Mouse (Mus musculus): Measurements from ENCODE around the gene Sox2.

Sox2 gene

GRCm38 (mm10) chr3:34649726-34650620 lies at the start of gene Sox2:
Gene Sox2 (plus strand): TSS chr3:34650405.
- DNase-seq (ENCODE audit: low read depth, low spot score), result no peak

- no peak for DNase-seq (ENCODE audit: low read depth, low spot score)
These were observed 49.1 kb upstream of the Sox2 start for GRCm38 (mm10) chr3:34601116-34601515.

DNA sequence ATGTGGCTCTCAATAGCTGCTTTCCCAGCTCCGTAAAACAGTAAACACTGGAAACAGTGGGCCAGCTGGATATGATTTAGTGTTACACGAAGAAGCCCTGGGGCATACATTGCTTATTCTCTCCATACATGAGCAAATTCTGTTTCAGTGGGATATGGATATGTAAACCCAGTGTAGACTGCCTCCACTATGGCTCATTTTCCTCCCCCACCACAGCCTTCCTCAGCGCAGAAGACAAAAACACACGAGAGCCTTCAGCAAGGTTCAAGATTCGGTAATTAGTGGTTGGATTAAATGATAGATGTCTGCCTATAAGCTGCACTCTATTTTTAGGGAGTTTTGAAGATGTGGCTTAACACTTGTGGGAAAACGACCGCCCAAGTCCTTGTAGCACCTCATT lies 36.1 kb upstream of the Sox2 start:
- no peak for DNase-seq (ENCODE audit: low read depth, low spot score)

GRCm38 (mm10) chr3:34615526-34615925 lies 34.7 kb upstream of the Sox2 start:
- no peak for DNase-seq (ENCODE audit: low read depth, low spot score)

DNA sequence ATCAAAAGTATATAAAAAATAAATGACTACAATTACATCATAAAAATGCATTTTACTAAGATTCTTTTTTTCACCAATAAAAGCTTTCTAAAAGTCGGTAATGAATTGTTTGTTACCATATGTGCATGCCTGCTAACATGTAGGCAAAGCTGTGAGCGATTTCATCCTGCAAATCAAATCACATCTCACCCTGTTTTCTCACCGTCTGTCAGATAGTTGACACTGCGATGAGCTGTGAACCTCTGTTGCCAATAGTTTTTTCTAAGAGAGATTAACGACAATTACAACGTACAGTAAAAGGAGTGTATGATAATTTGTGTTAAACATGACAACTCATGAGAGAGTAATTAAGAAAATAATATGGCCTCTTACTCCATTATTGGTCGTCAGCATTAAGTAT lies 31.3 kb upstream of the Sox2 start:
- DNase-seq (ENCODE audit: low read depth, low spot score), result no peak

- no peak for DNase-seq (ENCODE audit: low read depth, low spot score)
These were observed 30.1 kb upstream of the Sox2 start for GRCm38 (mm10) chr3:34620121-34620520.

DNA sequence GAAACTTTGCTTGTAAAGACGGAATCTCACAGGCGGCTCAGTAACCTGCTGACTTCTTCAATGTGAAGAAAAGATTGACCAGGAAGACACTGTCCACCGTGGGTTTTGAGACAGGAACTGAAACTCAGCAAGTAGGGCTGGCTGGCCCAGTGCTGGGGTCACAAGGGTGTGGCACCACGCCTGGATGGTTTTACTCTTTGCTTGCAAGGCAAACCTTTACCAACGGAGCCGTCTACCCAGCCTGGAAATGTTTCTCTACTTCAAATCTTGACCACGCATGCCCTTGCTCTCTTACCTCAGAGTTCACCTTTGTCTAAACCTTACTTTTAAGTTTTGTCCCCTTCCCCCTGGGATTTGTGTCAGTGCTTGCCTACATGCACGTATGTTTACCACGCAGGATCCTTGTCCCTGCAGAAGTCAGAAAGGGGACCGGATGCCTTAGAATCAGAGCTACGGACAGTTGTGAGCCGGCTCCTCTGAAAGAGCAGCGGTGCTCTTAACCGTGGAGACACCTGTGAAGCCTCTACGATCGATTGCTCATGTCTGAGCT lies 25.4 kb upstream of the Sox2 start:
- DNase-seq (ENCODE audit: low read depth, low spot score), result peak; percentile 92

DNA sequence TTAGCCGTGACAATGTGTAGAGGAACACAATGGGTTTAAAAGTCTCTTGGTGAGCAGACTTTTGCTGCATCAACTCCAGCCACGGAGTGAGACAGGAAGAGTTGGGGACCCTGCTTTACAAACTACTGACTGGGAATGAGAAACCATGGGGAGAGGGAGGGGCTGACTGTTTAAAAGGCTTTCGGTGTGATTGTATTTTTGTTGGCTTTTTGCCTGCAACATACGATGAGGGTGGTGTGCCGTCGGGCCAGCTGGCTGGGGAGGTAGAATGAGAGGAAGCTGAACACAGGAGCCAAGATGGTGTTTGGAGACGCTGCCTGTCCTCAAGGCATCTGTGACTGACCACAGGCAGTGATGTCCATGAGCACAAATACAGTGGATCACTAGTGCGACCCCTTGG lies 23.7 kb upstream of the Sox2 start:
- no peak for DNase-seq (ENCODE audit: low read depth, low spot score)

DNA sequence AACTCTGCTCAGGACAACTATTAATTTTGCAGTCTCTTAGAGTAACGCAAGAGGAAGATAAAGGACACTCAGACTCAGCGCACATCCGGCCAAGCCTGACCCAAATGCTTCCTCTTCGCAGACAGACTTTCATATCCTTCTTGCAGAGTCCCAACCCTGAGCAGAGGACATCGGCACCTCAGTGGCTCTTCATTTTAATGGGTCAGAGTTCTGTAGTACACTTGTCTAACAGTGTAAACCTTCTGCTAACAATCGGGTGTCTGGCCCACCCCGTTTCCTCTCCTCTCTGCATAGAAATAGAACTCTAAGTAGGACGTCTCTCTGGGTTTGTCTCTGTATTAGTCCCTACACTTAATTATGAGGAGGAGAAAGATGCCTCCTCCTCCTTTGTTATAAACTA lies 20.2 kb upstream of the Sox2 start:
- DNase-seq (ENCODE audit: low read depth, low spot score), result peak; percentile 63

DNA sequence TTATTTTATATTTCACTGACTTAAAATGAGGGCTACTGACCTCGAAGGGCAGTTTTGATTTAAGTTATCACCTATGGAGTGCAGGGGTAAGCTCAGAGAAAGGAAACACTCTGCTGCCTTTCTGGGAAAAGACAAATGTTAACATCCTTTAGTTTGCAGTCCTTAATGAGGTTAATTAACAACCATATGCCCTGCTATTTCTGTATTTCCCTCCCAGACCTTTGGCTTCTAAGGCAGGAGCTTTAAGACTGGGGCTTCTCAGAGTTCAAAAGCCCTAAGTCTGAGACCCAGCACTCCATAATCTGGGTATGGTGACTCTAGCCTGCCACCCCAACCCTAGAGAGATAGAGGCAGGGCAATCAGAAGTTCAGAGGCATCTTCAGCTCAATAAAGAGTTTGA lies 19.5 kb upstream of the Sox2 start:
- DNase-seq (ENCODE audit: low read depth, low spot score), result no peak

- no peak for DNase-seq (ENCODE audit: low read depth, low spot score)
These were observed 13.2 kb upstream of the Sox2 start for GRCm38 (mm10) chr3:34636958-34637357.

GRCm38 (mm10) chr3:34637481-34637880 lies 12.7 kb upstream of the Sox2 start:
- DNase-seq (ENCODE audit: low read depth, low spot score), result no peak

DNA sequence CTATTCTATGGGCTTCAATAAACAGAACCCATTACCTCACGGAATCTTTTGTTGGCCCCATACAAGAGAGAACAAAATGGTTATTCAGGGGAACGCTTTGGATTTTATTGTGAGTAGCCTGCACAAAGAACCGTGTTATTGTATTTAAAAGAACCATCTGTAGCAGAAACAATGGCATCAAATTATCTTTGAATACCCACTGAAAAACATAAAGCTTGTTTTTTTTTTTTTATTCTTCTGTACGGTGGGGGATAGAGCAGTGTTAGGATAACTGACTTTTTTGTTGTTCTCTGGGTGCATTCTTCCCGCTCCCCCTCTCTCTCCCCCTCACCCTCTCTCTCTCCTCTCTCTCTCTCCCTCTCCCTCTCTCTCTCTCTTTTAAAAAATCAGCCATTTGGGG lies 12.3 kb upstream of the Sox2 start:
- DNase-seq (ENCODE audit: low read depth, low spot score), result no peak

DNA sequence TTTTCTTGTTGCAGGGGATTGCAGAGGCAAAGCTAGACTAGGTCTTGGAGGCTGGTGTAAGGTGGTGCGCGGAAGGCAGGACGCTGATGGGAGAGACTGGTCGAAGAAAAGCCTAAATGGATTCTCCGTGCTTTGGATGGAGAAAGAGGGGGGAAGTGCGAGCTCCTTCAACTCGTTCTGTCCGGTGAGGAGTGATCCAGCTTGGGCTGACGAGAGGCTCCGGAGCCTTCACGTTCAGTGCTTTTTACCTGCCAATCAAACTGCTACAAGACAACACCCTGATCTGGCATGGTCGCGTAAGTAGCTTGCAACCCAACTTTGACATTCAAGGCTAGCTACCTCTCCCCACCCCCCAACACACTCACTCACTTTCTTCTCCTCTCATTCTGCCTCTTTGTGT lies 11.9 kb upstream of the Sox2 start:
- no peak for DNase-seq (ENCODE audit: low read depth, low spot score)

DNA sequence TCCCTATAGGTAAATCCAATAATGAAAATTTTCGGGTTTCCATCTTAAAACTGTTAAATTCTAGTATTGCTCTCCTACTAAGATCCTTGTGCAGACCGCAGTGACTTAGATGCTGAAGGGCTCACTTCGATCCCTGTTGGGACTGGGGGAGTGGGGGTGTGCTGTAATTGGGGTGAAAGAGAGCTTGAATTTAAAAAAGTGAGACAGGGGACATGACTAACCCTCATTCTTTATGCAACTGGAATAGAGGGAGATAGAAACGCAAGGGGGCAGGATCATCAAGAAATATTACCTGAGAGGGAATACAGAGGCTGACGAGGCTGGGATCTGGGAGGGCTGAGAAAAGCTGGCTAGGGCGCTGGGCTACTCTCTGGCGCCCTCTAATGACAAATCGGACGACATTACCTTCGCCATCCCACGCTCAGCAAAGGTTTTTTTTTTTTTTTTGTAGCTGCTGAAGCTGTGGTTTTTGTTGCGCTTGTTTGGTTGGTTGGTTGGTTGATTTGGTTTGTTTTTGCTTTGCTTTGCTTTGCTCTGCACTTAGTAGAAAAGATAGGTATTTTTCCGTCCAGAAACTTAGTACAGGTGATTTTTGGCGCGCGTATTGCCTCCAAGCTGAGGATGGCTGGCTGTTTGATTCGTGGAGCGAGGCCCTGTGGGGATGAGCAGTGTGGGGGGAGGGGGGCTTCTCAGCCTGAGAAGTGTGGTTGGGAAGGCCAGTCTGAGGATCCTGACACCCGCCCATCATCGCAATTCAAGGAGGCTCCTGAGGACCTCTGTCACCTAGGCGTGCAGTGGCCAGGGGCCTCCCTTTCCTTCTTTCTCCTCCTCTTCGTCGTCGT lies 11.0 kb upstream of the Sox2 start:
- DNase-seq (ENCODE audit: low read depth, low spot score), result peak; percentile 54

DNA sequence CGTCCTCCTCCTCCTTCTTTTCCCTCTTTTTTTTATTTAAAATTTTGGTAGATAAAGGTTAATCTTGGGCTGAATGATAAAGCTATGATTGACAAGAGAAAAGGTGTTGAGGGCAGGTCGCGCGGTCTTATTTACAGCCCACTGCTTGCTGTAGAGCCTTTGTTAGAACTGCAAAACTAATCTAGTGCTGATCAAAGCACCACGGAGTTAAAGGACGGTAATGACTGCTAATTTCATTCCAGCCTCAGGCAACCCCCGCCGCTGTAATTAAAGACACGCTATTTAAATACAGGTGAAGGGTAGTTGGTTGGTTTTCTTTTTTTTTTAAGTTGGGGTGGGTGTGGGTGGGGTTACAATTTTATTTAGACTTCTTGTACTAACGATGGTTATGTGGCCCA lies 10.3 kb upstream of the Sox2 start:
- no peak for DNase-seq (ENCODE audit: low read depth, low spot score)

GRCm38 (mm10) chr3:34640276-34640675 lies 9.9 kb upstream of the Sox2 start:
- DNase-seq (ENCODE audit: low read depth, low spot score), result no peak

DNA sequence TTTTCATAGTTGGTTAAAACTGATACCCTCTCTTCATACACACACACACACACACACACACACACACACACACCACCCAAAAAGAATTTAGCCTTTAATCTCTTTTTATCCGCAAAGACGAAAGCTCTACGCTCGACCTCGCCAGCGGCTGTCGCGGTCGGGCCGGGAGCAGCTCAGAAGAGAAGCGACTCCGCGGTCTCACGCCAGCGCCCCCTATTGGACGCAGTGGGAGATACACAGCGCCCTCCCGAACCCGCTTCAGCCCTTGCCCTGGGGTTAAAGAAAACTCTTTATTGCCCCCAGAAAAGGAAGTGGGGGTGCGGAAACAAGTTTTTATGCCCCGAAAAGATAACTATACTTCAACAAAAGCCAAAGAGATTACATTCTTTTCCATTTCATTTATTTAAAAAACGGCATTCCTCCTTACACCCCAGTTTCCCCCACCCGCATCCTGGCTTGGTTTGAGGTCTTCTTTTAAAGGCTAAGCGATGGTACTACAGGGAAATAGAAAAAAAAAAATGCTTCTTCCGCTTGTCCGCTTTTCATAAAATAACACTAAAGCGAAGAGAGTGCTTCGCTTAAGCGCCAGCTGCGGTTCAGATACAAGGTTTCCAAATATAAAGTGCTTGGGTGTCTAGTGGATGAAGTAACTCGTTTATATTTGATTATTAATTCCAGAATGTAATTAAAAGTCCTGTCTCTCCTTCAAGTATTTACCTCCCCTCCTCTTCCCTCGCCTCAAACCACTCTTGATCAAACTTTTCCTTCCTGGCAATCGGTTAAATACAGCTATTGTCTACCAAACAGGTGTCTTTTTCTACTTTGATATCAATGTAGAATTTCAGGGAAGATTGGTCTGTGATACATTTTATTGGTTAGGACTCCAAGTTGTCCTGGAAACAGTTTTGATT lies 9.3 kb upstream of the Sox2 start:
- DNase-seq (ENCODE audit: low read depth, low spot score), result no peak

DNA sequence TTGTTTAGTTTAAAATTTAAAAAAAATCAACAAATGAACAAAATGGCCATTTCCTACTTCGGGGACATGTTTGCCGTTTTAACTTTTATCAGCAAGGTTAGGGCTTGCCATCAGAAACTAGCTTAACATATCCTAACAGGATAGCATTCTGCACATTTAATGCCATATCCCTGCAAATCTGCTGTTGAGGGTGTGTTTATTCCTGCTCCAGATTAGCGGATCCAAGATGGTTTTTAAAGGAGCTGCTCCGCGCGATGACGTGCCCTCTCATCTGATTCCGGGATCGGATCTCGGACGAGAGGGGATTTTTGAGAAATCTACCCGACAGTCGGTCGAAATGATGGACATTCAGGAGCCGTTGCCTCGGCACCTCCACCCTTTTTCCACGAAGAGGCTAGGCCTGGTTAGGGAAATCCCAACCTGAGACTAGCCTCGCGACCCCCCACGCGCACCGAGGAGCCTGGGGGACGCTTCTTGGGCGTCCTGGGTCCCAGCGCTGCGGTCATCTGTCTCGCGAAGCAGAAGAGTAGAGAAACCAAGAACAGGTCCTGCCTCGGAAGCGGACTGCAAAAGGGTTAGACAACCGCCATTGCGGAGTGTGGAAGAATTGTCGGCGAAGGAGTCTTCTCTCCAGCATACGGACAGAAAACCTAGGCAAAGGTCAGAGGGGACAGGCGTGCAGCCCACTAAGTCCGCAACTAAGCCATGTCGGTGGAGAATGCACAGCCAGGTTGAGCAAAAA lies 8.3 kb upstream of the Sox2 start:
- no peak for DNase-seq (ENCODE audit: low read depth, low spot score)

- no peak for DNase-seq (ENCODE audit: low read depth, low spot score)
These were observed 7.7 kb upstream of the Sox2 start for GRCm38 (mm10) chr3:34642498-34642941.

DNA sequence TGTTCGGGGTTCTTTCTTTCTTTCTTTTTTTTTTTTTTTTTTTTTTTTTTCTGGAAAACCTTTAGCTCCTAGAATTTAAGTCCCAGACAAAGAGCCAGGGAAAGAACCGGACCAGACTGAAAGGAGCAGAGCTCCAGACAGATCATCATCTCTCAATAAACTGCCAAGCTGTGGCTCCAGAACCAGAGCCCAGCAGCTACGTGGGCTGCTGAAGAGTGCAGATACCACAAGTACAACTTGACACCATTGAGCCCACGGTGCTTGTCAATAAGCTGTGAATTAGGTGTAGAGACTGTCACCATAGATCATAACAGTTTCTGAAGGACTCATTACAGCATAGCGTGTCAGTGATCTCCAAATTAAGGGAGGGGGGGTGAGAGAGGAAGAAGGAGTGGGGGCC lies 7.1 kb upstream of the Sox2 start:
- DNase-seq (ENCODE audit: low read depth, low spot score), result no peak
